Mouse (Mus musculus): ENCODE measurements around the gene Krt12.

Gene Krt12

GRCm38 (mm10) chr11:99396661-99397060 is 25.4 kb downstream of the Krt12 start:
- no peak for DNase-seq

- DNase-seq, result no peak
These were observed 26.0 kb downstream of the Krt12 start for GRCm38 (mm10) chr11:99396034-99396433.

GRCm38 (mm10) chr11:99392492-99392891 is 29.6 kb downstream of the Krt12 start:
- peak; percentile 23 for DNase-seq

GRCm38 (mm10) chr11:99391375-99391774 is 30.7 kb downstream of the Krt12 start:
- DNase-seq, result no peak

- DNase-seq, result no peak
These were observed 31.2 kb downstream of the Krt12 start for GRCm38 (mm10) chr11:99390866-99391265.

- no peak for DNase-seq
These were observed 32.8 kb downstream of the Krt12 start, which contains the start of gene Krt10 for GRCm38 (mm10) chr11:99389264-99389663. TSS of gene Krt10 (minus strand) at chr11:99389364.

- DNase-seq, result no peak
These were observed 33.4 kb downstream of the Krt12 start for GRCm38 (mm10) chr11:99388661-99389060.

GRCm38 (mm10) chr11:99385813-99386721 is 36.0 kb downstream of the Krt12 start:
- DNase-seq, result peak; percentile 88

- peak; percentile 54 for DNase-seq
These were observed 42.5 kb downstream of the Krt12 start for GRCm38 (mm10) chr11:99379568-99379967.

GRCm38 (mm10) chr11:99374803-99375202 is 47.3 kb downstream of the Krt12 start, which contains the start of gene Krt28:
TSS of gene Krt28 (minus strand) at chr11:99374903.
- no peak for DNase-seq

- peak; percentile 50 for DNase-seq
These were observed 52.1 kb downstream of the Krt12 start for GRCm38 (mm10) chr11:99369853-99370451.

- no peak for DNase-seq
These were observed 52.8 kb downstream of the Krt12 start for GRCm38 (mm10) chr11:99369229-99369628.

GRCm38 (mm10) chr11:99366791-99367190 is 55.3 kb downstream of the Krt12 start:
- no peak for DNase-seq

Data from right cerebral cortex, postnatal 25 days (tissue).